Mouse (Mus musculus) liver, postnatal 0 days (tissue): ENCODE data around the gene Ctcf.

ENCODE experiments used
- CTCF ChIP-seq: sonication (generic); IDR thresholded peaks from 2 replicates; pipeline ENCODE4 v1.5.1; 2016; ENCODE audit warnings: antibody characterized with exemption, low read depth
- EP300 ChIP-seq: IDR thresholded peaks from 2 replicates; pipeline ENCODE4 v1.6.1; 2016; ENCODE audit warnings: antibody characterized with exemption, low read depth, mild to moderate bottlenecking

- no peak for TF ChIP-seq CTCF
- no peak for TF ChIP-seq EP300
Observed at GRCm38 (mm10) chr8:105620946-105621720, 15.2 kb upstream of the Ctcf start.
